Mouse (Mus musculus) intestine, embryonic 15.5 days (tissue): ENCODE data around the gene Atg9b. TPM values are rescaled to one million over a fixed set of nuclear protein-coding genes. Genes with fewer than 3 reads are reported as not detected.
A peak's percentile ranks its signal among the peaks of the same experiment; 100 is the strongest.

Experiments used
- ATAC-seq: fragments of 200-750 bp; cut with Nextera tagmentation; 2 replicates; pipeline ENCODE4 v1.8.0; 2017; ENCODE audit warnings: moderate TSS enrichment, moderate library complexity
- H3K27ac ChIP-seq: fragments of 300-500 bp; sonication (generic); 2 replicates; pipeline ENCODE4 v1.5.1; 2015; ENCODE audit warnings: mild to moderate bottlenecking, inconsistent platforms
- H3K27me3 ChIP-seq: fragments of 300-500 bp; sonication (generic); replicated peaks from 2 replicates; pipeline ENCODE4 v1.6.1; 2015; ENCODE audit warnings: inconsistent platforms
- H3K36me3 ChIP-seq: fragments of 300-500 bp; sonication (generic); 2 replicates; pipeline ENCODE4 v1.6.1; 2015; ENCODE audit warnings: inconsistent platforms
- H3K4me1 ChIP-seq: fragments of 300-500 bp; sonication (generic); replicated peaks from 2 replicates; pipeline ENCODE4 v1.6.1; 2015; ENCODE audit warnings: inconsistent platforms
- H3K4me2 ChIP-seq: fragments of 300-500 bp; sonication (generic); replicated peaks from 2 replicates; pipeline ENCODE4 v1.6.1; 2015; ENCODE audit warnings: mild to moderate bottlenecking, inconsistent platforms
- H3K4me3 ChIP-seq: fragments of 300-500 bp; sonication (generic); replicated peaks from 2 replicates; pipeline ENCODE4 v1.5.1; 2015; ENCODE audit warnings: inconsistent platforms
- H3K9ac ChIP-seq: fragments of 300-500 bp; sonication (generic); 2 replicates; pipeline ENCODE4 v1.6.1; 2015; ENCODE audit warnings: inconsistent platforms
- H3K9me3 ChIP-seq: fragments of 300-500 bp; sonication (generic); 2 replicates; pipeline ENCODE4 v1.6.1; 2016; ENCODE audit warnings: inconsistent platforms
- WGBS: fragments of 180-500 bp; shearing (Covaris S2); methylation state at CpG from one replicate; pipeline ENCODE4 v1.1.7; 2015; 5-methylcytosine and 5-hydroxymethylcytosine counted together
- polyA plus RNA-seq: library from polyadenylated mRNA; unstranded; fragments of >200 nt; fragmentation: Nextera tagmentation; extraction: Ambion mirVana; gene quantifications from 2 replicates; pipeline ENCODE4 v1.2.1, GENCODE M21; 2015

Atg9b gene
- polyA plus RNA-seq, 1 experiment from 2014 or later = 1.6 TPM

DNA sequence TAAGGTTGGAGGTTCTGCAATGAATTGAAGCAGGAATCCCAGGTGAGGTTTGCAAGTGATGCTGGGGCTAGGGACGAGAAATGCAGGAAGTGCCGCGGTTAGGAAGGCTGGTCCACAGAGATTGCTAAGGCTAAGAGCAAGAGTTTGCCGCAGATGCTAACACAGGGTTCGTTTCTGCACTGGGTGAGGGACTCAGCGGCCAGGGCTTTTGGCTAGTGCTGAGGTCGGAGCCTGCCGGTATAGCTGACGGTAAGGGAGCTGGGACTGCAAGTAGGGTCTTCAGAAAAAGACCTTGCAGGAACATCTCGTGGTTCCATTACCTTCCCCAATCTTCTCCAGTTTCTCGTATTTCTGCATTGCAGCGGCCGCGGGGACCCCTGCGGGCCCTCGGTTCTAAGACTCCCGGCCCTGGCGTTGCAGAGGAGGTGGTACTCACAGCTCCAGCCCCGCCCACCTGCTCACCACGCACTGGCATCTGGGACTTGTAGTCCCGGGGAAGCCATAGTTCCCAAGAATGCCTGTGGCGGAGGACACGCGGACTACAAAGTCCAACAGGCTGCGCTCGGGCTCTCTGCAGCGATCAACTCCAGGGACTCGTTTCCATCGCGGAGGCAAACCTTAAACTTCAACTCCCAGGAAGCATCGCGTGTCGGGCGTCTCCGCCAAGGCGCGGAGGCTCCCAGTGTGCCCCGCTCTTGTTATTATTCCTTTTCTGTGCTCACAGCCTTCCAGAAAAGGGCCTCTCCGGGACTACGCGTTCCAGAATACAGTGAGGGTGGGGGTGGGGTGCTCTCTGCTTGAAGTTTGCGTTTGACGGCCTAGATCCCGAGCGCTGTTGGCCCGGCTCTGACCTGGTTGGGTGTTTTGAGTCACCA is 31.4 kb upstream of the Atg9b start, which contains the start of the genes Cdk5 and Slc4a2:
TSS of gene Cdk5 (minus strand) at position 402 of the 875 bp plus-strand sequence.
TSS of gene Slc4a2 (plus strand) at position 709 of the 875 bp plus-strand sequence.
- H3K9me3 ChIP-seq = no peaks in the 10 kb centered on the region
- H3K9ac ChIP-seq = peak within 1 kb of the TSS; percentile 66
- peaks cover 33% of the 10 kb centered on the region for H3K4me1 ChIP-seq
- H3K27ac ChIP-seq = peak within 1 kb of the TSS; percentile 90
- no peaks in the 10 kb centered on the region for H3K36me3 ChIP-seq
- H3K4me2 ChIP-seq = peak within 1 kb of the TSS; percentile 81
- peak; percentile 91 for ATAC-seq
- no peaks in the 10 kb centered on the region for H3K27me3 ChIP-seq
- H3K4me3 ChIP-seq = peak within 1 kb of the TSS; percentile 62
- 0% methylated on average over 46 of the region's 46 CpGs for WGBS

DNA sequence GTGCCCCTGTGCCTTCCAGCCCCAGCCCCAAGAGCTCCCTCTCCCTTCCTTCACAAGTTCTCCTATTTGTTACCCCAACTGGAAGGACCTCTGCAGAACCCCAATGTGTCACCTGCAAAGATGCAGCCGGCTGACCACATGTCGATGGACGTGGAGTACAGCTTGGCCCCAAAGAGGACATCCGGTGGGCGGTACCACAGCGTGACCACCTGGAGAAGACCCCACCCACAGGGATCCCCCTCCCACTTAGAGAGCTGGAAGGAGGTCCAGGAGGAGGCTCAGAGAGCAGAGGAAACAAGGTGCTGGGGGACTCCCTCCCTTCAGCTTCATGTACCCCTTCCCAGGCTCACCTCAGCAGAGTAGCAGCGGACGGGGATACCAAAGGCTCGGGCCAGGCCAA is 28.4 kb upstream of the Atg9b start:
- no peaks in the 10 kb centered on the region for H3K27me3 ChIP-seq
- no peak overlapping the region for H3K4me2 ChIP-seq
- 88% methylated on average over 9 of the region's 9 CpGs for WGBS
- no peaks in the 10 kb centered on the region for H3K36me3 ChIP-seq
- no peak overlapping the region for H3K27ac ChIP-seq
- no peaks in the 10 kb centered on the region for H3K9me3 ChIP-seq
- no peak overlapping the region for H3K4me3 ChIP-seq
- no peak overlapping the region for H3K9ac ChIP-seq
- no peak for ATAC-seq
- peaks cover 22% of the 10 kb centered on the region for H3K4me1 ChIP-seq

GRCm38 (mm10) chr5:24417587-24417986 is 25.6 kb upstream of the Atg9b start:
- ATAC-seq = no peak
- Histone ChIP-seq H3K9me3 (no peaks in the 10 kb centered on the region), H3K4me1 (peaks cover 16% of the 10 kb centered on the region), H3K4me3 (no peak overlapping the region), H3K9ac (no peak overlapping the region), H3K27ac (no peak overlapping the region), H3K27me3 (no peaks in the 10 kb centered on the region), H3K36me3 (no peaks in the 10 kb centered on the region), H3K4me2 (no peak overlapping the region)
- 87% methylated on average over 10 of the region's 10 CpGs for WGBS

- H3K4me1 ChIP-seq = peaks cover 14% of the 10 kb centered on the region
- no peak overlapping the region for H3K27ac ChIP-seq
- H3K27me3 ChIP-seq = no peaks in the 10 kb centered on the region
- peak overlapping the region; percentile 25; the same call in 1 of the 2 replicates for H3K4me2 ChIP-seq
- H3K4me3 ChIP-seq = no peak overlapping the region
- H3K9me3 ChIP-seq = no peaks in the 10 kb centered on the region
- H3K9ac ChIP-seq = no peak overlapping the region
- WGBS = 3% methylated on average over 21 of the region's 21 CpGs
- ATAC-seq = peak; percentile 72
- no peaks in the 10 kb centered on the region for H3K36me3 ChIP-seq
These were observed 24.3 kb upstream of the Atg9b start for GRCm38 (mm10) chr5:24416222-24416736.

- H3K27me3 ChIP-seq = no peaks in the 10 kb centered on the region
- H3K36me3 ChIP-seq = no peaks in the 10 kb centered on the region
- no peak overlapping the region for H3K4me3 ChIP-seq
- WGBS = 84% methylated on average over 13 of the region's 13 CpGs
- ATAC-seq = no peak
- no peaks in the 10 kb centered on the region for H3K9me3 ChIP-seq
- H3K27ac ChIP-seq = no peak overlapping the region
- H3K4me1 ChIP-seq = peaks cover 14% of the 10 kb centered on the region
- 0 out of 2 replicates have a peak overlapping the region, but pooled peaks have one; percentile 12 for H3K4me2 ChIP-seq
- H3K9ac ChIP-seq = no peak overlapping the region
These were observed 22.0 kb upstream of the Atg9b start for GRCm38 (mm10) chr5:24413938-24414337.

- Histone ChIP-seq H3K27ac (no peak within 1 kb of the TSS), H3K9ac (no peak within 1 kb of the TSS)
- ATAC-seq = peak; percentile 60
These were observed 21.2 kb upstream of the Atg9b start, which contains the start of gene Asic3 for GRCm38 (mm10) chr5:24413042-24413693. Gene Asic3 (plus strand): TSS chr5:24413392.

GRCm38 (mm10) chr5:24412063-24412462 is 20.1 kb upstream of the Atg9b start:
- no peak overlapping the region for H3K4me2 ChIP-seq
- 57% methylated on average over 2 of the region's 2 CpGs for WGBS
- H3K27me3 ChIP-seq = no peaks in the 10 kb centered on the region
- H3K4me1 ChIP-seq = peaks cover 14% of the 10 kb centered on the region
- no peak overlapping the region for H3K27ac ChIP-seq
- no peak overlapping the region for H3K9ac ChIP-seq
- no peak overlapping the region for H3K4me3 ChIP-seq
- no peak for ATAC-seq
- peaks cover 8% of the 10 kb centered on the region for H3K36me3 ChIP-seq
- H3K9me3 ChIP-seq = no peaks in the 10 kb centered on the region

More at GRCm38 (mm10) chr5:24413042-24413693, 21.2 kb upstream of the Atg9b start, which contains the start of gene Asic3:
- H3K4me3 ChIP-seq = no peak within 1 kb of the TSS
- 0 out of 2 replicates have a peak within 1 kb of the TSS, but pooled peaks have one; percentile 12 for H3K4me2 ChIP-seq
- H3K9me3 ChIP-seq = no peaks in the 10 kb centered on the region
- 35% methylated on average over 11 of the region's 11 CpGs for WGBS
- peaks cover 14% of the 10 kb centered on the region for H3K4me1 ChIP-seq
- no peaks in the 10 kb centered on the region for H3K27me3 ChIP-seq
- peaks cover 4% of the 10 kb centered on the region for H3K36me3 ChIP-seq

- H3K4me3 ChIP-seq = no peak overlapping the region
- no peak for ATAC-seq
- H3K4me2 ChIP-seq = no peak overlapping the region
- H3K27ac ChIP-seq = no peak overlapping the region
- no peaks in the 10 kb centered on the region for H3K27me3 ChIP-seq
- H3K36me3 ChIP-seq = peaks cover 20% of the 10 kb centered on the region
- no peak overlapping the region for H3K9ac ChIP-seq
- 79% methylated on average over 2 of the region's 2 CpGs for WGBS
- H3K4me1 ChIP-seq = peaks cover 5% of the 10 kb centered on the region
- no peaks in the 10 kb centered on the region for H3K9me3 ChIP-seq
These were observed 17.5 kb upstream of the Atg9b start for GRCm38 (mm10) chr5:24409466-24409865.

DNA sequence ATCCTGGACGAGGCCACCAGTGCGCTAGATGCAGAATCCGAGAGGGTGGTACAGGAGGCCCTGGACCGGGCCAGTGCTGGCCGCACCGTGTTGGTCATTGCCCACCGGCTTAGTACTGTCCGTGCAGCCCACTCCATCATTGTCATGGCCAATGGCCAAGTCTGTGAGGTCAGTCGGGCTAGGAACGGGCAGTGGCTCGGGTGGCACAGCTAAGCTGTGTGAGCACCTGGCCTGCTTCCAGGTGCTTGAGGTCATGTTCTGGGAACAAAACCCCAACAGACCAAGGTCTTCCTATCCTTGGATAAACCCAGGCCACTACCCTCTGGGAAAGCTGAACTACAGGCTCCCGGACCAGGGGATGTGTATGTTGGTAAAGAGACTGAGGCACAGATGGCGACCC is 16.7 kb upstream of the Atg9b start:
- no peak overlapping the region for H3K27ac ChIP-seq
- ATAC-seq = no peak
- WGBS = 90% methylated on average over 13 of the region's 13 CpGs
- H3K4me1 ChIP-seq = peaks cover 2% of the 10 kb centered on the region
- H3K27me3 ChIP-seq = no peaks in the 10 kb centered on the region
- H3K9ac ChIP-seq = no peak overlapping the region
- H3K36me3 ChIP-seq = peaks cover 20% of the 10 kb centered on the region
- H3K4me2 ChIP-seq = no peak overlapping the region
- no peaks in the 10 kb centered on the region for H3K9me3 ChIP-seq
- H3K4me3 ChIP-seq = no peak overlapping the region

DNA sequence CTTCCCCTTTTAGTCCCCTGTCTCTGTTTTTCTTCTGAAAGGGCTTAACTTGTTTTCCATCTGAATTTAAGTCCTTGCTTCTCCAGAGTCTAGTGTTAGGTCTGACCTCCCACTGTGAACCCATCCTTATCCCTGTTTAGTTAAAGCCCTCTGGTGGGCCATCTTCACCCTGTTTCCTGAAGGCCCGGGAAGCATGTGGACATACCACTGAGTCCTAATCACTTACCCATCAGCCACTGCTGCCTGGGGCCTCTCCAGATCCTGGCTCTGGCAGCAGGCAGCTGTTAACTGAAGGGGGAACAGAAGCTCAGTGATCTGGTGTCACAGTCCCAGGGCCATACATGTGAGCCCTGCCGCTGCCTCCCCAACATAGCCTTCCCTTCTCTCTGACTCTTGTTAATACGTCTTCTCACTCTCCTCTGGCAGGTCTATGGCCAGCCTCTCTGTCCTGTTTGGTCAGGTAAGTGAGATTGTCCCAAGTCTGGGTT is 13.5 kb upstream of the Atg9b start:
- ATAC-seq = no peak
- Histone ChIP-seq H3K4me2 (no peak overlapping the region), H3K4me1 (no peaks in the 10 kb centered on the region), H3K36me3 (peaks cover 36% of the 10 kb centered on the region), H3K9me3 (no peaks in the 10 kb centered on the region), H3K27ac (no peak overlapping the region), H3K27me3 (no peaks in the 10 kb centered on the region), H3K9ac (no peak overlapping the region), H3K4me3 (no peak overlapping the region)
- WGBS = 68% methylated on average over 3 of the region's 3 CpGs

GRCm38 (mm10) chr5:24404594-24405360 is 12.8 kb upstream of the Atg9b start:
- WGBS = 86% methylated on average over 6 of the region's 6 CpGs
- peaks cover 39% of the 10 kb centered on the region for H3K36me3 ChIP-seq
- no peak overlapping the region for H3K4me2 ChIP-seq
- H3K9ac ChIP-seq = no peak overlapping the region
- no peak overlapping the region for H3K27ac ChIP-seq
- no peaks in the 10 kb centered on the region for H3K27me3 ChIP-seq
- no peak for ATAC-seq
- no peak overlapping the region for H3K4me3 ChIP-seq
- H3K9me3 ChIP-seq = no peaks in the 10 kb centered on the region
- no peaks in the 10 kb centered on the region for H3K4me1 ChIP-seq
